Mouse (Mus musculus) neural tube, embryonic 15.5 days (tissue): ENCODE data around the gene Rps18. TPM values are rescaled to one million over a fixed set of nuclear protein-coding genes. Genes with fewer than 3 reads are reported as not detected.

Source experiments
- ATAC-seq: fragments of 200-750 bp; cut with Nextera tagmentation; 2 replicates; pipeline ENCODE4 v1.8.0; 2017; ENCODE audit warnings: mild to moderate bottlenecking, moderate TSS enrichment, moderate library complexity; ENCODE audit not compliant: low FRiP score
- H3K27ac ChIP-seq: fragments of 300-500 bp; sonication (generic); replicated peaks from 2 replicates; pipeline ENCODE4 v1.5.1; 2015; ENCODE audit warnings: mild to moderate bottlenecking, inconsistent platforms
- H3K27me3 ChIP-seq: fragments of 300-500 bp; sonication (generic); replicated peaks from 2 replicates; pipeline ENCODE4 v1.6.1; 2015; ENCODE audit warnings: inconsistent platforms
- H3K36me3 ChIP-seq: fragments of 300-500 bp; sonication (generic); 2 replicates; pipeline ENCODE4 v1.6.1; 2015; ENCODE audit warnings: inconsistent platforms
- H3K4me1 ChIP-seq: fragments of 300-500 bp; sonication (generic); 2 replicates; pipeline ENCODE4 v1.6.1; 2015; ENCODE audit warnings: inconsistent platforms
- H3K4me2 ChIP-seq: fragments of 300-500 bp; sonication (generic); 2 replicates; pipeline ENCODE4 v1.6.1; 2015; ENCODE audit warnings: inconsistent platforms, mild to moderate bottlenecking, moderate library complexity
- H3K4me3 ChIP-seq: fragments of 300-500 bp; sonication (generic); replicated peaks from 2 replicates; pipeline ENCODE4 v1.5.1; 2015; ENCODE audit warnings: mild to moderate bottlenecking, inconsistent platforms
- H3K9ac ChIP-seq: fragments of 300-500 bp; sonication (generic); replicated peaks from 2 replicates; pipeline ENCODE4 v1.6.1; 2015; ENCODE audit warnings: mild to moderate bottlenecking, inconsistent platforms
- H3K9me3 ChIP-seq: fragments of 300-500 bp; sonication (generic); replicated peaks from 2 replicates; pipeline ENCODE4 v1.6.1; 2016; ENCODE audit warnings: inconsistent platforms
- WGBS: fragments of 180-500 bp; shearing (Covaris S2); methylation state at CpG from one replicate; pipeline ENCODE4 v1.1.7; 2015; ENCODE audit warnings: mixed read lengths; 5-methylcytosine and 5-hydroxymethylcytosine counted together
- polyA plus RNA-seq: library from polyadenylated mRNA; unstranded; fragments of >200 nt; fragmentation: Nextera tagmentation; extraction: Ambion mirVana; gene quantifications from 2 replicates; pipeline ENCODE4 v1.2.1, GENCODE M21; 2015

The Rps18 gene
- polyA plus RNA-seq, 1 experiment from 2014 or later: 778 TPM

DNA sequence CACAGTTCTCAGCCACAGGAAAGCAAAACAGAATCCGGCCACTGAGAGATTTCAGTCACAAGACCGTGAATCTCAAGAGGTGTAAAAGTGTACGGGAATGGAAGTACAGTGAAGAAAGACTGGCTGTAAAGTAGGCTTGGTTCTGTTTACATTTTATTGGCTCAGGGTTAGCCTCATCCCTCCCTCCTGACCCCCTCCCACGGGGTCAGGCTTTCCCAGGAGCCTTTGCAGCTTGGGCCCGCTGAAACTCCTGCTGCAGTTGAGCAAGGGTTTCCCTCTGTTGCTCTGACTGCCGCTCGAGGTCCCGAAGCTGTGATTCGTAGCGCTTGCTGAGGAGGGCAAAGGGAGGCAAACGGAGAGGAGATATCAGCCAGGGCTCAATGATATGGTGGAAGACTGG lies 17.0 kb downstream of the Rps18 start:
- peak overlapping the region; percentile 96; the same call in 1 of the 2 replicates for H3K4me2 ChIP-seq
- H3K27me3 ChIP-seq: no peaks in the 10 kb centered on the region
- peaks cover 46% of the 10 kb centered on the region for H3K36me3 ChIP-seq
- H3K9me3 ChIP-seq: no peaks in the 10 kb centered on the region
- no peak overlapping the region for H3K9ac ChIP-seq
- H3K4me3 ChIP-seq: peak overlapping the region; percentile 91
- no peak for ATAC-seq
- peaks cover 26% of the 10 kb centered on the region for H3K4me1 ChIP-seq
- H3K27ac ChIP-seq: no peak overlapping the region
- 73% methylated on average over 11 of the region's 11 CpGs for WGBS

DNA sequence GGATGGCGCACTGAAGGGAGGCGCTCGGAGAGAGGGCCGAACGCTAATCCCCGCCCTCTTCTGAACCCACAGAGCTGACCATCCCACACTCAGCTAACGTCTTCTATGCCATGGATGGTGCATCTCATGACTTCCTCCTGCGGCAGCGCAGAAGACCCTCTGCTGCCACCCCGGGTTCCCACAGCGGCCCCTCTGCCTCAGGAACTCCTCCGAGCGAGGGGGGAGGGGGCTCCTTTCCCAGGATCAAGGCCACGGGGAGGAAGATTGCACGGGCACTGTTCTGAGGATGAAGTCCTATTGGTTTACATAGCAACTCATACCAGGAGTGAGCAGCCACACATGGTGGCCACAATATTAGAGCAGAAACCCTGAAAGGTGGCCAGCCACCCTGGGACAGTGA lies 18.8 kb downstream of the Rps18 start:
- Histone ChIP-seq H3K4me3 (no peak overlapping the region), H3K9ac (no peak overlapping the region), H3K27ac (no peak overlapping the region), H3K36me3 (peaks cover 47% of the 10 kb centered on the region), H3K9me3 (no peaks in the 10 kb centered on the region), H3K4me2 (no peak overlapping the region), H3K4me1 (peaks cover 24% of the 10 kb centered on the region), H3K27me3 (no peaks in the 10 kb centered on the region)
- WGBS: 89% methylated on average over 15 of the region's 15 CpGs
- ATAC-seq: no peak

- Histone ChIP-seq H3K4me2 (no peak overlapping the region), H3K4me3 (no peak overlapping the region), H3K27ac (no peak overlapping the region), H3K9me3 (no peaks in the 10 kb centered on the region), H3K9ac (no peak overlapping the region), H3K4me1 (peaks cover 25% of the 10 kb centered on the region), H3K27me3 (no peaks in the 10 kb centered on the region), H3K36me3 (peaks cover 47% of the 10 kb centered on the region)
- WGBS: 91% methylated on average over 21 of the region's 21 CpGs
- no peak for ATAC-seq
These were observed 20.3 kb downstream of the Rps18 start for GRCm38 (mm10) chr17:33935422-33936055.

DNA sequence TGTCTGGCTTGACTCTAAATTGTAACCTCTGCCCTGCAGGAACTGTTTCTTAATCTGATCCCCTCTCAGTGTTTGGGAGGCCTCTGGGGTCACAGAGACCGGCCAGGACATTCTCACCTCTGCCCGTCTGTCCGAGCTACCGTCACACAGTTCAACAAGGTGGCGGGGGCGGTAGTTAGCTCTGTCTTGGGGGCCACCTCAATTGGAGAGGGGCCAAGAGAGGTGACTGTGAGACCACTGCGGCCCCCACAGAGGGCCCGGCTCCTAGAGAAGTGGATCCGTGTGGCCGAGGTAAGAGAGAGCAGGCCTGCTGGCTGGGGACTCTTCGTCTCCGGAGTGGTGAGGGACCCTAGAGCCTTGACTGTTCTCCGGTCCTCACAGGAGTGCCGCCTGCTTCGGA lies 22.8 kb downstream of the Rps18 start:
- no peak for ATAC-seq
- H3K4me1 ChIP-seq: peaks cover 22% of the 10 kb centered on the region
- no peak overlapping the region for H3K4me3 ChIP-seq
- no peaks in the 10 kb centered on the region for H3K27me3 ChIP-seq
- H3K9ac ChIP-seq: no peak overlapping the region
- no peaks in the 10 kb centered on the region for H3K9me3 ChIP-seq
- H3K36me3 ChIP-seq: peaks cover 41% of the 10 kb centered on the region
- no peak overlapping the region for H3K27ac ChIP-seq
- WGBS: 96% methylated on average over 15 of the region's 15 CpGs
- H3K4me2 ChIP-seq: no peak overlapping the region

- Histone ChIP-seq H3K27ac (no peak overlapping the region), H3K4me1 (peaks cover 27% of the 10 kb centered on the region), H3K36me3 (peaks cover 38% of the 10 kb centered on the region), H3K4me3 (no peak overlapping the region), H3K9me3 (no peaks in the 10 kb centered on the region), H3K27me3 (no peaks in the 10 kb centered on the region), H3K9ac (no peak overlapping the region), H3K4me2 (no peak overlapping the region)
- no peak for ATAC-seq
- WGBS: 92% methylated on average over 14 of the region's 14 CpGs
These were observed 23.4 kb downstream of the Rps18 start for GRCm38 (mm10) chr17:33932448-33932847.

- Histone ChIP-seq H3K4me1 (peaks cover 27% of the 10 kb centered on the region), H3K4me2 (0 out of 2 replicates have a peak overlapping the region, but pooled peaks have one; percentile 98), H3K4me3 (no peak overlapping the region), H3K27me3 (no peaks in the 10 kb centered on the region), H3K27ac (no peak overlapping the region), H3K36me3 (peaks cover 33% of the 10 kb centered on the region), H3K9ac (no peak overlapping the region), H3K9me3 (no peaks in the 10 kb centered on the region)
- no peak for ATAC-seq
- 93% methylated on average over 11 of the region's 11 CpGs for WGBS
These were observed 23.9 kb downstream of the Rps18 start for GRCm38 (mm10) chr17:33931947-33932346.

- Histone ChIP-seq H3K9me3 (no peaks in the 10 kb centered on the region), H3K27me3 (no peaks in the 10 kb centered on the region), H3K36me3 (peaks cover 29% of the 10 kb centered on the region), H3K4me3 (peak overlapping the region; percentile 80), H3K9ac (peak overlapping the region; percentile 90), H3K4me1 (peaks cover 27% of the 10 kb centered on the region), H3K27ac (peak overlapping the region; percentile 97; the same call in 1 of the 2 replicates), H3K4me2 (peak overlapping the region; percentile 98)
- 43% methylated on average over 17 of the region's 18 CpGs for WGBS
- ATAC-seq: no peak
These were observed 24.5 kb downstream of the Rps18 start for GRCm38 (mm10) chr17:33931159-33931866.

- H3K9me3 ChIP-seq: no peaks in the 10 kb centered on the region
- H3K36me3 ChIP-seq: peaks cover 29% of the 10 kb centered on the region
- peak overlapping the region; percentile 98 for H3K4me2 ChIP-seq
- H3K27ac ChIP-seq: peak overlapping the region; percentile 97
- peak overlapping the region; percentile 90 for H3K9ac ChIP-seq
- peaks cover 27% of the 10 kb centered on the region for H3K4me1 ChIP-seq
- H3K4me3 ChIP-seq: peak overlapping the region; percentile 80
- H3K27me3 ChIP-seq: no peaks in the 10 kb centered on the region
- under 1% methylated on average over 45 of the region's 45 CpGs for WGBS
- peak; percentile 15; the same call in 1 of the 2 replicates for ATAC-seq
These were observed 25.3 kb downstream of the Rps18 start for GRCm38 (mm10) chr17:33930280-33931158.

DNA sequence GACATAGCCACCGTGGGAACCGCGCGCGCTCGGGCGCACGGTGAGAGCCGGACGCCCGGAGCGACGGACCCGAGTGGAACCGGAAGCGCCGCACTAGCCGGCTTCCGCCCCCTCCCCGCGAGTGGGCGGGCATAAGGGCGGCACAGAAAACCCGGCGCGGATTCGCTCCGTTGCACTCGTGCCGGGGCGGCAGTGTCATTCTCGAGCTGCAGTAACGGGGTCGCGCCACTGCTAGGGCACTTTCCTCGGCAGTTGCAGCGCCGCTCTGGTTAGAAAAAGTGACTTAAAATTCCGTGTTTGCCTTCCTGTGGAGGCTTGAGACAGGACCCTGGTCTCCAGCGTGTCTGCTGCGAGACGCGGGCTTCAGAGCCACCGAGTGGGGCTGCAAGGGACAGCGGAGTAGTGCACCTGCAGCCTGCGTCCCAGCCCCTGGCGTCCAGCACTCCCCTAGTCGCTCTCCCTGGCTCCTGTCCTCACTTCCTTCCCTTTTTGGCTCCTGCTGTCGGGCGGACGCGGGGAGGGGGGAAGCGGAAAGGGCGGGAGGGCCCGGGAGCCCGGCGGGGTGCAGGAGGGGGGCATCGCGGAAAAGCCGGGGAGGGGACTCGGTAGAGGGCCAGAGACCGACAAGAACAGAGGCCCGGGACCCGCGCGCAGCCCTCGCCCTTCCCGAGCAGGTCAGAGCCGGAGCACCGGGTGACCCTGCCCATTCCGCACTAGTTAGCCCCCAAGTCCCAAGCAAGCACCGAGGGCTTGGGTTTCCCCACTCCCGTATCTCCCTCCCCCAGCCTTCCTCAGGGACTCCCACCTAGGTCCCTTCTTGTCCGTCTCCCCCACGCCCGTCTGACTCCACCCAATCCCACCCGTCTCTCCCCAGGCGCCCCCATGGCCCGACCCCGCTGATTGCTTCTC lies 26.2 kb downstream of the Rps18 start, which contains the start of gene Rgl2:
TSS of gene Rgl2 (plus strand) at position 173 of the 909 bp plus-strand sequence.
- peak; percentile 85 for ATAC-seq
- H3K27me3 ChIP-seq: no peaks in the 10 kb centered on the region
- H3K4me2 ChIP-seq: peak within 1 kb of the TSS; percentile 98
- H3K9ac ChIP-seq: peak within 1 kb of the TSS; percentile 90
- H3K36me3 ChIP-seq: peaks cover 22% of the 10 kb centered on the region; the same call in 1 of the 2 replicates
- no peaks in the 10 kb centered on the region for H3K9me3 ChIP-seq
- peaks cover 27% of the 10 kb centered on the region for H3K4me1 ChIP-seq
- under 1% methylated on average over 71 of the region's 80 CpGs for WGBS
- H3K27ac ChIP-seq: peak within 1 kb of the TSS; percentile 97
- H3K4me3 ChIP-seq: peak within 1 kb of the TSS; percentile 80

DNA sequence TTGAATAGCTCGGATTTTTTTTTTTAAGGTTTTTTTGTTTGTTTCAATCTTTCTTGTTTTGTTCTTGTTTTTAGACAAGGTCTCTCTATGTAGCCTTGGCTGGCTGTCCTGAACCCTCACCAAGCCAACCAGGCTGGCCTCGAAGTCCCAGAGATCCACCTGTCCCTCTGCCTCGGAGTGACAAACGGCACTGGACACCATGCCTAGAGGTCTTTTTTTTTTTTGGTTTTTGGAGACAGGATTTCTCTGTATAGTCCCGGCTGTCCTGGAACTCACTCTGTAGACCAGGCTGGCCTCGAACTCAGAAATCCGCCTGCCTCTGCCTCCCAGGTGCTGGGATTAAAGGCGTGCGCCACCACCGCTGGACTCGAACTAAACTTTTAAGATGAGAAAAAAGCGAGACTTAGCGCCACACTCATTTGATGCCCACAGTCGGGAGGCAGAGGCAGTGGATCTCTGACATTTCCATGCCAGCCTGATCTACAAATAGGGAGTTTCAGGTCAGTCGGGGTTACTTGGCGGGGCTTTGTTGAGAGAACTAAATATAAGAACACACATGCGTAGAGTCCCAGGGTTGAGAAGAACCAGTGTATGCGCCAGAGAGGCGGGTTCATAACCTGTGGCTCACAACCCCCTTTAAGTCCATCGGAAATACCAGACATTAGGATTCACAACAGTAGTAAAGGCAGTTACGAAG lies 27.4 kb downstream of the Rps18 start:
- WGBS: 61% methylated on average over 21 of the region's 21 CpGs
- H3K36me3 ChIP-seq: peaks cover 14% of the 10 kb centered on the region; the same call in 1 of the 2 replicates
- H3K27ac ChIP-seq: no peak overlapping the region; the same call in 1 of the 2 replicates
- no peak for ATAC-seq
- H3K9me3 ChIP-seq: no peaks in the 10 kb centered on the region
- H3K9ac ChIP-seq: peak overlapping the region; percentile 90; the same call in 1 of the 2 replicates
- H3K4me3 ChIP-seq: peak overlapping the region; percentile 80
- H3K4me2 ChIP-seq: peak overlapping the region; percentile 98
- no peaks in the 10 kb centered on the region for H3K27me3 ChIP-seq
- H3K4me1 ChIP-seq: peaks cover 27% of the 10 kb centered on the region
